Mouse (Mus musculus) heart, embryonic 11.5 days (tissue): ENCODE measurements around the gene Fbxl15. TPM values are rescaled to one million over a fixed set of nuclear protein-coding genes. Genes with fewer than 3 reads are reported as not detected.

Source experiments
- ATAC-seq: fragments of 200-750 bp; cut with Nextera tagmentation; replicated peaks from 2 replicates; pipeline ENCODE4 v1.8.0; 2017; ENCODE audit warnings: moderate library complexity; ENCODE audit not compliant: insufficient number of reproducible peaks, low FRiP score, low TSS enrichment
- H3K27ac ChIP-seq: fragments of 300-500 bp; sonication (generic); 2 replicates; pipeline ENCODE4 v1.5.1; 2014; ENCODE audit warnings: mild to moderate bottlenecking, low read depth, low read length
- H3K27me3 ChIP-seq: fragments of 300-500 bp; sonication (generic); 2 replicates; pipeline ENCODE4 v1.6.1; 2014; ENCODE audit warnings: mild to moderate bottlenecking, low read length, mixed read lengths; ENCODE audit not compliant: control insufficient read depth, insufficient read depth
- H3K36me3 ChIP-seq: fragments of 300-500 bp; sonication (generic); 2 replicates; pipeline ENCODE4 v1.6.1; 2014; ENCODE audit warnings: mild to moderate bottlenecking, low read length, moderate library complexity, mixed read lengths; ENCODE audit not compliant: control insufficient read depth, insufficient read depth
- H3K4me1 ChIP-seq: fragments of 300-500 bp; sonication (generic); 2 replicates; pipeline ENCODE4 v1.6.1; 2014; ENCODE audit warnings: low read length; ENCODE audit not compliant: control insufficient read depth, insufficient read depth
- H3K4me2 ChIP-seq: fragments of 300-500 bp; sonication (generic); 2 replicates; pipeline ENCODE4 v1.6.1; 2014; ENCODE audit warnings: mild to moderate bottlenecking, moderate library complexity
- H3K4me3 ChIP-seq: fragments of 300-500 bp; sonication (generic); 2 replicates; pipeline ENCODE4 v1.5.1; 2014; ENCODE audit warnings: low read depth, low read length
- H3K9ac ChIP-seq: fragments of 300-500 bp; sonication (generic); 2 replicates; pipeline ENCODE4 v1.6.1; 2014; ENCODE audit warnings: mild to moderate bottlenecking, low read depth, low read length, moderate library complexity
- H3K9me3 ChIP-seq: fragments of 300-500 bp; sonication (generic); replicated peaks from 2 replicates; pipeline ENCODE4 v1.6.1; 2016; ENCODE audit warnings: low read length; ENCODE audit not compliant: control insufficient read depth
- WGBS: fragments of 180-500 bp; shearing (Covaris S2); extraction: QIAGEN DNeasy Blood & Tissue Kit; methylation state at CpG from one replicate; pipeline ENCODE4 v1.1.7; 2014; ENCODE audit not compliant: insufficient replicate concordance; 5-methylcytosine and 5-hydroxymethylcytosine counted together
- polyA plus RNA-seq: library from polyadenylated mRNA; unstranded; fragments of >200 nt; fragmentation: Nextera tagmentation; extraction: Ambion mirVana; gene quantifications from 2 replicates; pipeline ENCODE4 v1.2.1, GENCODE M21; 2014

Fbxl15 gene
- polyA plus RNA-seq, 1 experiment from 2014 or later = 9.7 TPM

GRCm38 (mm10) chr19:46312566-46312965 is 15.4 kb upstream of the Fbxl15 start:
- Histone ChIP-seq H3K4me3 (no peak overlapping the region), H3K4me1 (peaks cover 31% of the 10 kb centered on the region), H3K9me3 (no peaks in the 10 kb centered on the region), H3K27ac (no peak overlapping the region), H3K4me2 (no peak overlapping the region), H3K36me3 (peaks cover 5% of the 10 kb centered on the region; the same call in 1 of the 2 replicates), H3K27me3 (peaks cover 74% of the 10 kb centered on the region), H3K9ac (no peak overlapping the region)
- no peak for ATAC-seq
- 85% methylated on average over 21 of the region's 21 CpGs for WGBS

DNA sequence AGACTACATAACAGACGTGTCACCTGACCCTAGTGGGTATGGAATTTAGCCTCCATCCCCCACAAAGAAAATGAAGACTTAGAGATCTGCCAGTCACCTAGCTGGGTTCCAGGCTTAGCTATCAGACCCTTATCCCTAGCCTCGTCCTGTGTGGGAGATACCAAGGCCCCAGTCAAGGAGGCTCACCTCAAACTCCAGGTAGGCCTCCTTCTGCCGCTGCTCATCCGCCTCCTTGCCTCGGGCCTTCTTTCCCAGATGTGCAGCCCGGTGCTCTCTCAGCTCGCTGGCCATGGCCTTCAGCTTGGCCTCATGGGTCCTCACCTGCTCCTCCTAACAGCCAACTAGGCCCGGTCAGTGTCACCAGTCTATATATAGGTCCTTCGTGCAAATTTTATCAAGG is 14.9 kb upstream of the Fbxl15 start:
- Histone ChIP-seq H3K36me3 (peaks cover 5% of the 10 kb centered on the region; the same call in 1 of the 2 replicates), H3K27me3 (peaks cover 74% of the 10 kb centered on the region), H3K4me1 (peaks cover 34% of the 10 kb centered on the region), H3K4me2 (no peak overlapping the region), H3K4me3 (no peak overlapping the region), H3K9me3 (no peaks in the 10 kb centered on the region), H3K27ac (no peak overlapping the region), H3K9ac (no peak overlapping the region)
- ATAC-seq = no peak
- WGBS = 75% methylated on average over 9 of the region's 9 CpGs

- WGBS = 67% methylated on average over 6 of the region's 6 CpGs
- H3K36me3 ChIP-seq = peaks cover 5% of the 10 kb centered on the region; the same call in 1 of the 2 replicates
Measured at GRCm38 (mm10) chr19:46313591-46313990, 14.4 kb upstream of the Fbxl15 start.

GRCm38 (mm10) chr19:46314151-46314601 is 13.8 kb upstream of the Fbxl15 start:
- Histone ChIP-seq H3K9ac (no peak overlapping the region), H3K27me3 (peaks cover 79% of the 10 kb centered on the region), H3K27ac (no peak overlapping the region), H3K9me3 (no peaks in the 10 kb centered on the region), H3K36me3 (peaks cover 5% of the 10 kb centered on the region; the same call in 1 of the 2 replicates), H3K4me2 (peak overlapping the region; percentile 64), H3K4me3 (no peak overlapping the region), H3K4me1 (peaks cover 29% of the 10 kb centered on the region)
- WGBS = 9% methylated on average over 18 of the region's 18 CpGs
- ATAC-seq = no peak

More at GRCm38 (mm10) chr19:46313591-46313990, 14.4 kb upstream of the Fbxl15 start:
- H3K4me1 ChIP-seq = peaks cover 33% of the 10 kb centered on the region
- no peak overlapping the region for H3K9ac ChIP-seq
- ATAC-seq = no peak
- H3K27ac ChIP-seq = no peak overlapping the region
- peaks cover 74% of the 10 kb centered on the region for H3K27me3 ChIP-seq
- no peak overlapping the region for H3K4me2 ChIP-seq
- H3K4me3 ChIP-seq = no peak overlapping the region
- H3K9me3 ChIP-seq = no peaks in the 10 kb centered on the region

DNA sequence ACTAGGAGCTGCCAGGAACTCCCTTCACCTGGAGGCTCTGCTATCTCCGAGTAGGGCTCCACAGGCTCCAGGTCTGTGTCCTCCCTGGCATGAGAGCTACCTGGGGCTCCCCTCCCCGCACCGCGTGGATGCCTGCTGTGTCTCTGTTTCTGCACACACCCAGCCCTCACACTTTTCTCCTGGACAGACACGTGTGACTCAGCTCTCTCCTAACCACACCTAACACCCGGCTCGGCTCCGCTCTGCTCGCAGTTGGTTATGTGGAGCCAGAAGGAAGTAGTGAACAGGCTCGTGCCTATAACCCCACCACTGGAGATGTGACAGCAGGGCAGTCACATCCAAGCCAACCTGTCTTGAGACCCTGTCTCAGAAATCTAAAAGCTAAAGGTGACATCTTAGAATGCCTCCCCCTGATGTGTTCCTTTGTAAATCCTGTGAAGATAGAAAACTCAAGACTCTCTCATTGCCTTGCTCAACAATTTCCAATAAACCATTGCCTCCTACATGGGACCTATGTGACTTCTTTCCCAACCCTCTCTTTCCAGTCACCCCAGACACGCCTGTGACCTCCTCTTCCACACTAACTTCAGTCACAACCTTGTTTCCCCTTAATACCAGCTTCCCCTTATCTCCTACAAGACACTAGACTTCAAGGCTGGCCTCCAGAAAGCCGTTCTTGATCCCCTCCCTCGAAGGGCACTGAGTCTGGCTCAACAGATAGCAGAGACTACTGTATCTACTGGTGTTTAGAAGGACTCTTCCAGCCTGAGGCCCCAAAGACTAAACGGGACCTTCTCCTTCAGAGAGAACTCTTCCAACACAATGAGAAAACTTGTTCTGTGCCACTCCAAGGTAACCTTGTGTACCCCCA is 12.9 kb upstream of the Fbxl15 start:
- no peak overlapping the region for H3K9ac ChIP-seq

DNA sequence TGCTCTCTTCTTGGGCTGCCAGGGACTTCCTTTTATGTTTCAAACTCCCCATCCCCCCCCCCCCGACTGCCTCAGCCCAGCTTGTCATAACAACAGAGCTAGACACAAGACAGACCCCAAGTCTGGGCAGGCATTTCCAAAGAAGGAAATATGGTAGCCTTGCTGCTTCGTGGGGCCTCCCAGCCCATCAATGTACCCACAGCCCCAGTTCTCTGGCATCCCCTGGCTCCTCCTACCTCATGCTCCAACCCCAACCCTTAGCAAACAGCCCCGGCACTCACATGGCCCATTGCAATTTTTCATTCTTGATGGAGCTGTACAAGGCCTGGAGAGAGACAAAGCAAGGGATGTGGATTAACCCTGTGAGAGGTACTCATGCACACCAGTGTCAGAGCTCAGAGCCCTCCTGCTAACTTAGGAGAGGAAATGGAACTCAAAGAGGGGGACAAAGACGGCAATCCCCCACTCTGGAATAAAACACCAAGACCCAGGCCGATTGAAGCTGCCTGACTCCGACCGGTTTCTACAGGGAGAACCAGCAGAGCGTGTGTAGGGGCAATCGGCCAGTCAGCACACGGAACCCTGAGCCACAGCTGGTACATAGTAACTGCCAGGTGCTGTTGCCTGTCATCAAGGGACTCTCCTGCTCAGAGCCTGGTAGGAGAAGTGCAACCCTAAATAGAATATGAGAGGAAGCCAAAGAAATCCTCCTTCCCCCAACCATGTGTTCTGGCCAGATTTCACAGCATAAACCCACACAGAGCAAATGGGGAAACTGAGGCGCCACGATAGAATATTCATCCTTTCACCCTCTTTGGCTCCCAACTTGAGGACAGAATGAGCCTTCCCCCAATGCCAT is 12.0 kb upstream of the Fbxl15 start:
- peak overlapping the region; percentile 64 for H3K4me2 ChIP-seq
- H3K36me3 ChIP-seq = peaks cover 2% of the 10 kb centered on the region; the same call in 1 of the 2 replicates
- 0 out of 2 replicates have a peak overlapping the region, but pooled peaks have one; percentile 16 for H3K9ac ChIP-seq
- no peak for ATAC-seq
- H3K9me3 ChIP-seq = no peaks in the 10 kb centered on the region
- 43% methylated on average over 12 of the region's 12 CpGs for WGBS
- H3K27ac ChIP-seq = peak overlapping the region; percentile 58
- H3K4me3 ChIP-seq = peak overlapping the region; percentile 48
- peaks cover 87% of the 10 kb centered on the region for H3K27me3 ChIP-seq
- peaks cover 29% of the 10 kb centered on the region for H3K4me1 ChIP-seq

More for the DNA sequence above, 12.9 kb upstream of the Fbxl15 start:
- H3K9me3 ChIP-seq = no peaks in the 10 kb centered on the region
- peaks cover 5% of the 10 kb centered on the region; the same call in 1 of the 2 replicates for H3K36me3 ChIP-seq
- no peak overlapping the region for H3K4me3 ChIP-seq
- H3K4me1 ChIP-seq = peaks cover 29% of the 10 kb centered on the region
- H3K4me2 ChIP-seq = peak overlapping the region; percentile 64
- no peak for ATAC-seq
- WGBS = 28% methylated on average over 14 of the region's 14 CpGs
- 0 out of 2 replicates have a peak overlapping the region, but pooled peaks have one; percentile 54 for H3K27ac ChIP-seq
- H3K27me3 ChIP-seq = peaks cover 83% of the 10 kb centered on the region

- no peaks in the 10 kb centered on the region for H3K9me3 ChIP-seq
- 34% methylated on average over 15 of the region's 15 CpGs for WGBS
- peaks cover 29% of the 10 kb centered on the region for H3K4me1 ChIP-seq
- H3K27me3 ChIP-seq = peaks cover 94% of the 10 kb centered on the region
- peak overlapping the region; percentile 48 for H3K4me3 ChIP-seq
- H3K4me2 ChIP-seq = peak overlapping the region; percentile 64
- H3K27ac ChIP-seq = 0 out of 2 replicates have a peak overlapping the region, but pooled peaks have one; percentile 58
- peaks cover 2% of the 10 kb centered on the region; the same call in 1 of the 2 replicates for H3K36me3 ChIP-seq
- peak overlapping the region; percentile 48; the same call in 1 of the 2 replicates for H3K9ac ChIP-seq
- ATAC-seq = no peak
Measured at GRCm38 (mm10) chr19:46316846-46317545, 11.0 kb upstream of the Fbxl15 start.

- Histone ChIP-seq H3K27ac (no peak overlapping the region), H3K4me1 (peaks cover 29% of the 10 kb centered on the region), H3K9ac (peak overlapping the region; percentile 48; the same call in 1 of the 2 replicates), H3K27me3 (peaks cover 97% of the 10 kb centered on the region), H3K4me3 (peak overlapping the region; percentile 48), H3K4me2 (peak overlapping the region; percentile 64), H3K36me3 (peaks cover 2% of the 10 kb centered on the region; the same call in 1 of the 2 replicates), H3K9me3 (no peaks in the 10 kb centered on the region)
- no peak for ATAC-seq
- WGBS = 1% methylated on average over 34 of the region's 48 CpGs
Measured at GRCm38 (mm10) chr19:46317546-46317885, 10.5 kb upstream of the Fbxl15 start.
